Mouse (Mus musculus): Measurements from ENCODE around the gene Tmem44. TPM values are rescaled to one million over a fixed set of nuclear protein-coding genes. Genes with fewer than 3 reads are reported as not detected.

Gene Tmem44
- polyA plus RNA-seq, 1 experiment = 0.01 TPM

- no peaks in the 10 kb centered on the region for H3K4me1 ChIP-seq (ENCODE audit: control insufficient read depth)
- no peak overlapping the region for H3K4me3 ChIP-seq (replicated peaks)
- H3K27me3 ChIP-seq (ENCODE audit: control insufficient read depth) = peaks cover 2% of the 10 kb centered on the region; the same call in 1 of the 2 replicates
- no peaks in the 10 kb centered on the region for H3K9me3 ChIP-seq (ENCODE audit: control insufficient read depth, low read length)
- H3K36me3 ChIP-seq (ENCODE audit: control insufficient read depth) = no peaks in the 10 kb centered on the region
- no peak for TF ChIP-seq GATA1 (IDR thresholded peaks at IDR 0.05; ENCODE audit: low read length)
Observed at GRCm38 (mm10) chr16:30494883-30495282, 55.8 kb downstream of the Tmem44 start.

GRCm38 (mm10) chr16:30491742-30492141 is 58.9 kb downstream of the Tmem44 start:
- H3K4me1 ChIP-seq (ENCODE audit: control insufficient read depth) = no peaks in the 10 kb centered on the region
- H3K4me3 ChIP-seq (replicated peaks) = no peak overlapping the region
- H3K36me3 ChIP-seq (ENCODE audit: control insufficient read depth) = no peaks in the 10 kb centered on the region
- no peaks in the 10 kb centered on the region for H3K9me3 ChIP-seq (ENCODE audit: control insufficient read depth, low read length)
- H3K27me3 ChIP-seq (ENCODE audit: control insufficient read depth) = peaks cover 2% of the 10 kb centered on the region; the same call in 1 of the 2 replicates
- TF ChIP-seq GATA1 (IDR thresholded peaks at IDR 0.05; ENCODE audit: low read length) = no peak
- TF ChIP-seq TAL1 (IDR thresholded peaks at IDR 0.05; ENCODE audit: low read length) = no peak

- Histone ChIP-seq H3K4me1 (ENCODE audit: control insufficient read depth) (no peaks in the 10 kb centered on the region), H3K4me3 (replicated peaks) (no peak overlapping the region), H3K9me3 (ENCODE audit: control insufficient read depth, low read length) (no peaks in the 10 kb centered on the region), H3K27me3 (ENCODE audit: control insufficient read depth) (peaks cover 2% of the 10 kb centered on the region; the same call in 1 of the 2 replicates), H3K36me3 (ENCODE audit: control insufficient read depth) (no peaks in the 10 kb centered on the region)
- no peak for TF ChIP-seq GATA1 (IDR thresholded peaks at IDR 0.05; ENCODE audit: low read length)
- no peak for TF ChIP-seq TAL1 (IDR thresholded peaks at IDR 0.05; ENCODE audit: low read length)
Observed at GRCm38 (mm10) chr16:30490791-30491190, 59.9 kb downstream of the Tmem44 start.

- H3K4me1 ChIP-seq (ENCODE audit: control insufficient read depth) = no peaks in the 10 kb centered on the region
- H3K27me3 ChIP-seq (ENCODE audit: control insufficient read depth) = peaks cover 2% of the 10 kb centered on the region; the same call in 1 of the 2 replicates
- no peak for TF ChIP-seq GATA1 (IDR thresholded peaks at IDR 0.05; ENCODE audit: low read length)
- TF ChIP-seq TAL1 (IDR thresholded peaks at IDR 0.05; ENCODE audit: low read length) = no peak
- H3K9me3 ChIP-seq (ENCODE audit: control insufficient read depth, low read length) = no peaks in the 10 kb centered on the region
- H3K36me3 ChIP-seq (ENCODE audit: control insufficient read depth) = no peaks in the 10 kb centered on the region
- no peak overlapping the region for H3K4me3 ChIP-seq (replicated peaks)
Observed at GRCm38 (mm10) chr16:30490316-30490715, 60.3 kb downstream of the Tmem44 start.

- no peak overlapping the region for H3K4me3 ChIP-seq (replicated peaks)
- H3K36me3 ChIP-seq (ENCODE audit: control insufficient read depth) = no peaks in the 10 kb centered on the region
- H3K9me3 ChIP-seq (ENCODE audit: control insufficient read depth, low read length) = no peaks in the 10 kb centered on the region
- TF ChIP-seq TAL1 (IDR thresholded peaks at IDR 0.05; ENCODE audit: low read length) (no peak), GATA1 (IDR thresholded peaks at IDR 0.05; ENCODE audit: low read length) (no peak)
- H3K27me3 ChIP-seq (ENCODE audit: control insufficient read depth) = peaks cover 2% of the 10 kb centered on the region; the same call in 1 of the 2 replicates
- H3K4me1 ChIP-seq (ENCODE audit: control insufficient read depth) = no peaks in the 10 kb centered on the region
Observed at GRCm38 (mm10) chr16:30489662-30490061, 61.0 kb downstream of the Tmem44 start.

- no peaks in the 10 kb centered on the region for H3K27me3 ChIP-seq (ENCODE audit: control insufficient read depth)
- no peak overlapping the region for H3K4me3 ChIP-seq (replicated peaks)
- TF ChIP-seq GATA1 (IDR thresholded peaks at IDR 0.05; ENCODE audit: low read length) = no peak
- TF ChIP-seq TAL1 (IDR thresholded peaks at IDR 0.05; ENCODE audit: low read length) = no peak
- H3K36me3 ChIP-seq (ENCODE audit: control insufficient read depth) = no peaks in the 10 kb centered on the region
- no peaks in the 10 kb centered on the region for H3K9me3 ChIP-seq (ENCODE audit: control insufficient read depth, low read length)
- H3K4me1 ChIP-seq (ENCODE audit: control insufficient read depth) = no peaks in the 10 kb centered on the region
Observed at GRCm38 (mm10) chr16:30486498-30486897, 64.1 kb downstream of the Tmem44 start.

- H3K4me1 ChIP-seq (ENCODE audit: control insufficient read depth) = no peaks in the 10 kb centered on the region
- H3K9me3 ChIP-seq (ENCODE audit: control insufficient read depth, low read length) = no peaks in the 10 kb centered on the region
- H3K4me3 ChIP-seq (replicated peaks) = no peak overlapping the region
- TF ChIP-seq GATA1 (IDR thresholded peaks at IDR 0.05; ENCODE audit: low read length) (no peak), TAL1 (IDR thresholded peaks at IDR 0.05; ENCODE audit: low read length) (no peak)
- no peaks in the 10 kb centered on the region for H3K36me3 ChIP-seq (ENCODE audit: control insufficient read depth)
- no peaks in the 10 kb centered on the region for H3K27me3 ChIP-seq (ENCODE audit: control insufficient read depth)
Observed at GRCm38 (mm10) chr16:30477791-30478190, 72.9 kb downstream of the Tmem44 start.

GRCm38 (mm10) chr16:30477006-30477405 is 73.6 kb downstream of the Tmem44 start:
- H3K4me1 ChIP-seq (ENCODE audit: control insufficient read depth) = no peaks in the 10 kb centered on the region
- no peaks in the 10 kb centered on the region for H3K27me3 ChIP-seq (ENCODE audit: control insufficient read depth)
- no peak overlapping the region for H3K4me3 ChIP-seq (replicated peaks)
- TF ChIP-seq GATA1 (IDR thresholded peaks at IDR 0.05; ENCODE audit: low read length) (no peak), TAL1 (IDR thresholded peaks at IDR 0.05; ENCODE audit: low read length) (no peak)
- H3K36me3 ChIP-seq (ENCODE audit: control insufficient read depth) = no peaks in the 10 kb centered on the region
- H3K9me3 ChIP-seq (ENCODE audit: control insufficient read depth, low read length) = no peaks in the 10 kb centered on the region

GRCm38 (mm10) chr16:30475633-30476461 is 74.8 kb downstream of the Tmem44 start:
- Histone ChIP-seq H3K27me3 (ENCODE audit: control insufficient read depth) (no peaks in the 10 kb centered on the region), H3K4me1 (ENCODE audit: control insufficient read depth) (no peaks in the 10 kb centered on the region)
- TF ChIP-seq TAL1 (IDR thresholded peaks at IDR 0.05; ENCODE audit: low read length) (no peak), GATA1 (IDR thresholded peaks at IDR 0.05; ENCODE audit: low read length) (no peak)

More at GRCm38 (mm10) chr16:30475633-30476461, 74.8 kb downstream of the Tmem44 start:
- H3K36me3 ChIP-seq (ENCODE audit: control insufficient read depth) = no peaks in the 10 kb centered on the region
- H3K4me3 ChIP-seq (replicated peaks) = no peak overlapping the region
- H3K9me3 ChIP-seq (ENCODE audit: control insufficient read depth, low read length) = peaks cover 2% of the 10 kb centered on the region; the same call in 1 of the 2 replicates
